Mouse (Mus musculus) ES-E14 (cell line): ENCODE results near the gene Hmox2.

Experiments used
- CHD2 ChIP-seq: IDR thresholded peaks from 2 replicates; pipeline ENCODE4 v1.6.1; 2014; ENCODE audit warnings: mild to moderate bottlenecking, low read depth, low read length, inconsistent platforms
- HCFC1 ChIP-seq: IDR thresholded peaks from 2 replicates; pipeline ENCODE4 v1.6.1; 2012; ENCODE audit warnings: low read length, inconsistent platforms, borderline replicate concordance; ENCODE audit not compliant: insufficient read depth
- MAFK ChIP-seq: IDR thresholded peaks from 2 replicates; pipeline ENCODE4 v1.6.1; 2014; ENCODE audit warnings: mild to moderate bottlenecking, low read depth, low read length, inconsistent platforms; ENCODE audit not compliant: insufficient read depth
- ZC3H11A ChIP-seq: IDR thresholded peaks from 2 replicates; pipeline ENCODE4 v1.6.1; 2012; ENCODE audit warnings: low read depth, mild to moderate bottlenecking, inconsistent platforms, low read length, borderline replicate concordance
- ZNF384 ChIP-seq: IDR thresholded peaks from 2 replicates; pipeline ENCODE4 v1.6.1; 2012; ENCODE audit warnings: low read depth, low read length, inconsistent platforms

- TF ChIP-seq ZC3H11A (0 out of 2 replicates have a peak, but pooled peaks have one; percentile 25), MAFK (no peak), CHD2 (no peak), ZNF384 (no peak), HCFC1 (no peak)
Observed at GRCm38 (mm10) chr16:4763276-4763675, 37.1 kb downstream of the Hmox2 start.
